Mouse (Mus musculus) embryonic facial prominence, embryonic 15.5 days (tissue): ENCODE data around the gene Ugt1a7c. TPM values are rescaled to one million over a fixed set of nuclear protein-coding genes. Genes with fewer than 3 reads are reported as not detected.

ENCODE experiments used
- ATAC-seq: fragments of 200-750 bp; cut with Nextera tagmentation; 2 replicates; pipeline ENCODE4 v1.8.0; 2017; ENCODE audit warnings: low read depth, moderate TSS enrichment; ENCODE audit not compliant: insufficient number of reproducible peaks, low FRiP score, low TSS enrichment
- H3K27ac ChIP-seq: fragments of 300-500 bp; sonication (generic); replicated peaks from 2 replicates; pipeline ENCODE4 v1.5.1; 2015; ENCODE audit warnings: mild to moderate bottlenecking, inconsistent platforms
- H3K27me3 ChIP-seq: fragments of 300-500 bp; sonication (generic); 2 replicates; pipeline ENCODE4 v1.6.1; 2015; ENCODE audit warnings: inconsistent platforms
- H3K36me3 ChIP-seq: fragments of 300-500 bp; sonication (generic); 2 replicates; pipeline ENCODE4 v1.6.1; 2015; ENCODE audit warnings: mild to moderate bottlenecking, inconsistent platforms
- H3K4me1 ChIP-seq: fragments of 300-500 bp; sonication (generic); 2 replicates; pipeline ENCODE4 v1.6.1; 2015; ENCODE audit warnings: inconsistent platforms
- H3K4me2 ChIP-seq: fragments of 300-500 bp; sonication (generic); replicated peaks from 2 replicates; pipeline ENCODE4 v1.6.1; 2015; ENCODE audit warnings: mild to moderate bottlenecking, inconsistent platforms
- H3K4me3 ChIP-seq: fragments of 300-500 bp; sonication (generic); replicated peaks from 2 replicates; pipeline ENCODE4 v1.5.1; 2015; ENCODE audit warnings: mild to moderate bottlenecking, inconsistent platforms
- H3K9ac ChIP-seq: fragments of 300-500 bp; sonication (generic); 2 replicates; pipeline ENCODE4 v1.6.1; 2015; ENCODE audit warnings: inconsistent platforms
- H3K9me3 ChIP-seq: fragments of 300-500 bp; sonication (generic); replicated peaks from 2 replicates; pipeline ENCODE4 v1.6.1; 2016; ENCODE audit warnings: inconsistent platforms
- WGBS: fragments of 180-500 bp; shearing (Covaris S2); methylation state at CpG from one replicate; pipeline ENCODE4 v1.1.7; 2015; 5-methylcytosine and 5-hydroxymethylcytosine counted together
- polyA plus RNA-seq: library from polyadenylated mRNA; unstranded; fragments of >200 nt; fragmentation: Nextera tagmentation; extraction: Ambion mirVana; gene quantifications from 2 replicates; pipeline ENCODE4 v1.2.1, GENCODE M21; 2015

Ugt1a7c gene
- polyA plus RNA-seq, 1 experiment from 2014 or later: 3.0 TPM

GRCm38 (mm10) chr1:88247660-88248059 is 152.8 kb downstream of the Ugt1a7c start:
- 46% methylated on average over 2 of the region's 2 CpGs for WGBS
- no peak for ATAC-seq
- Histone ChIP-seq H3K27me3 (no peaks in the 10 kb centered on the region), H3K4me3 (no peak overlapping the region), H3K36me3 (no peaks in the 10 kb centered on the region), H3K9ac (no peak overlapping the region), H3K4me2 (no peak overlapping the region), H3K27ac (no peak overlapping the region), H3K4me1 (no peaks in the 10 kb centered on the region), H3K9me3 (peaks cover 74% of the 10 kb centered on the region)

- Histone ChIP-seq H3K4me3 (no peak overlapping the region), H3K4me2 (no peak overlapping the region), H3K9me3 (peaks cover 73% of the 10 kb centered on the region), H3K9ac (no peak overlapping the region), H3K27ac (no peak overlapping the region), H3K27me3 (no peaks in the 10 kb centered on the region), H3K36me3 (no peaks in the 10 kb centered on the region), H3K4me1 (no peaks in the 10 kb centered on the region)
- 0 out of 2 replicates have a peak, but pooled peaks have one; percentile 2 for ATAC-seq
- 64% methylated on average over 4 of the region's 4 CpGs for WGBS
These were observed 153.8 kb downstream of the Ugt1a7c start for GRCm38 (mm10) chr1:88248658-88249057.

DNA sequence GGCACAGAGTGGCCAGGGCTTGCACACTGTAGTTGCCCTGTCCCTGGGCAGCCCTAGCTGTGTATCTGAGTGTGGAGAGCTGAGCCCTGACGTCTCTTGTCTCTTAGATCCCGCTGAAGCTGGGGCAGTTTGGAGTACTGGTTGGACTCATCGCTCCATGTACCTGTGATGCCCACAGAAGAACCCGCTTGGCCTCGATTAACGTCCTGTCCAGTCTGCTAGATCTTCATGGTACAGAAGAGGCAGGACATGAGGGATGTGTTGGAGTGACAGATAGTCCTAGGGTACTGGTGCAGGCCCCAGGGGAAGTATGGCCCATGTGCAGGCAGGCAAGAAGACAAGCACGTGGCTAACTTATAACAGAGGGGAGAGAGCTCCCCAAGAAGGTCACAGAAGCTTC is 154.7 kb downstream of the Ugt1a7c start:
- 77% methylated on average over 7 of the region's 7 CpGs for WGBS
- ATAC-seq: no peak

GRCm38 (mm10) chr1:88250023-88250422 is 155.2 kb downstream of the Ugt1a7c start:
- no peak for ATAC-seq
- Histone ChIP-seq H3K4me3 (no peak overlapping the region), H3K9ac (no peak overlapping the region), H3K4me1 (no peaks in the 10 kb centered on the region), H3K27me3 (no peaks in the 10 kb centered on the region), H3K27ac (no peak overlapping the region), H3K9me3 (peaks cover 70% of the 10 kb centered on the region), H3K36me3 (no peaks in the 10 kb centered on the region), H3K4me2 (no peak overlapping the region)
- 83% methylated on average over 5 of the region's 5 CpGs for WGBS

More for the DNA sequence above, 154.7 kb downstream of the Ugt1a7c start:
- no peak overlapping the region for H3K4me3 ChIP-seq
- H3K36me3 ChIP-seq: no peaks in the 10 kb centered on the region
- H3K4me2 ChIP-seq: no peak overlapping the region
- no peak overlapping the region for H3K27ac ChIP-seq
- peaks cover 71% of the 10 kb centered on the region for H3K9me3 ChIP-seq
- H3K4me1 ChIP-seq: no peaks in the 10 kb centered on the region
- H3K27me3 ChIP-seq: no peaks in the 10 kb centered on the region
- no peak overlapping the region for H3K9ac ChIP-seq

DNA sequence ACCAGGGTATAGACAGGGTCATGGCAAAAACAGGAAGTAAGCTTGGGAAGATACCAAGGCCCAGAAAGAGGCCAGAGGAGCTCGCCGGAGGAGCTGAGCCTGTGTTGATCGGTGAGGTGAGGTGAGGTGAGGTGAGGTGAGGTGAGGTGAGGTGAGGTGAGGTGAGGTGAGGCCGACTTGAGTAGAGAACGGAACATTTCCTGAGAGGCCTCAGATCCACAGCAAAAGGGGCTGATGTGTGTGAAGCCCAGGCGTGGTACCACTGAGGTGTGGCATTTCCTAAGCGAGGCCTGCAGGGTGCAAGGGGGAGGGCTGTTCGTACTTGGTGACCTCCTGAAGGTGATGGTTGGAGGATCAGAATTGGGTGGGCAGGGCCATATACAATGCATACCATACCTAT is 158.2 kb downstream of the Ugt1a7c start:
- peaks cover 47% of the 10 kb centered on the region for H3K9me3 ChIP-seq
- no peaks in the 10 kb centered on the region for H3K4me1 ChIP-seq
- no peaks in the 10 kb centered on the region for H3K27me3 ChIP-seq
- no peak overlapping the region for H3K9ac ChIP-seq
- ATAC-seq: no peak
- no peak overlapping the region for H3K27ac ChIP-seq
- H3K36me3 ChIP-seq: no peaks in the 10 kb centered on the region
- no peak overlapping the region for H3K4me2 ChIP-seq
- H3K4me3 ChIP-seq: no peak overlapping the region
- WGBS: 69% methylated on average over 8 of the region's 8 CpGs

DNA sequence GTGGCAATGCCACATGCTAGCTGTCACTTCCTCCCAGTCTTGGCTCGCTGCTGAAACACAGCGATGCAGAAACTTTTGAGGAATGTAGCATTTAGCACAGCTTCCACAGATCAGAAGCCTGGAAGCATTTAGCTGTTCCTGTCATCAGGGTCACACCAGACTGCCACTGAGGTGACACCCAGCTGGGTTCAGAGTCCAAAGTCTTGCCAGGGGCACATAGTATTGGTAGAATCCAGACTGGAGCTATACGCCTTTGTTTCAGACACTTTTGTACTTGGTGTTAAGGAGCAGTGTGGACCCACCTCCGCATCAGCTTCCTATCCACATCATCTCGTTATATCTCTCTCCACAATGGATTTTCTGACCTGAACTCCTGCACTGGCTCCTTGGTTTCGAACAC is 158.7 kb downstream of the Ugt1a7c start:
- no peak overlapping the region for H3K9ac ChIP-seq
- peaks cover 44% of the 10 kb centered on the region for H3K9me3 ChIP-seq
- no peaks in the 10 kb centered on the region for H3K27me3 ChIP-seq
- no peaks in the 10 kb centered on the region for H3K36me3 ChIP-seq
- no peak for ATAC-seq
- no peaks in the 10 kb centered on the region for H3K4me1 ChIP-seq
- WGBS: 68% methylated on average over 6 of the region's 6 CpGs
- H3K4me3 ChIP-seq: no peak overlapping the region
- no peak overlapping the region for H3K27ac ChIP-seq
- H3K4me2 ChIP-seq: no peak overlapping the region

- H3K9me3 ChIP-seq: peaks cover 31% of the 10 kb centered on the region
These were observed 160.1 kb downstream of the Ugt1a7c start for GRCm38 (mm10) chr1:88254793-88255465.

GRCm38 (mm10) chr1:88255466-88255857 is 160.6 kb downstream of the Ugt1a7c start:
- no peak overlapping the region for H3K27ac ChIP-seq
- no peak overlapping the region for H3K9ac ChIP-seq
- H3K4me1 ChIP-seq: peaks cover 5% of the 10 kb centered on the region; the same call in 1 of the 2 replicates
- peaks cover 11% of the 10 kb centered on the region for H3K36me3 ChIP-seq
- 55% methylated on average over 2 of the region's 2 CpGs for WGBS
- H3K4me2 ChIP-seq: no peak overlapping the region
- ATAC-seq: no peak
- peaks cover 26% of the 10 kb centered on the region for H3K9me3 ChIP-seq
- no peaks in the 10 kb centered on the region for H3K27me3 ChIP-seq
- no peak overlapping the region for H3K4me3 ChIP-seq

More at GRCm38 (mm10) chr1:88254793-88255465, 160.1 kb downstream of the Ugt1a7c start:
- Histone ChIP-seq H3K36me3 (peaks cover 6% of the 10 kb centered on the region), H3K4me1 (0 out of 2 replicates have a peak, but pooled peaks cover 5% of the 10 kb centered on the region), H3K27ac (no peak overlapping the region), H3K27me3 (no peaks in the 10 kb centered on the region), H3K9ac (no peak overlapping the region), H3K4me2 (no peak overlapping the region), H3K4me3 (no peak overlapping the region)
- 83% methylated on average over 12 of the region's 12 CpGs for WGBS
- peak; percentile 6 for ATAC-seq

- Histone ChIP-seq H3K4me2 (no peak overlapping the region), H3K4me3 (no peak overlapping the region), H3K9me3 (peaks cover 21% of the 10 kb centered on the region; the same call in 1 of the 2 replicates), H3K36me3 (peaks cover 18% of the 10 kb centered on the region), H3K27me3 (no peaks in the 10 kb centered on the region), H3K27ac (no peak overlapping the region), H3K4me1 (peaks cover 5% of the 10 kb centered on the region; the same call in 1 of the 2 replicates), H3K9ac (no peak overlapping the region)
- no peak for ATAC-seq
- WGBS: 80% methylated on average over 13 of the region's 13 CpGs
These were observed 161.3 kb downstream of the Ugt1a7c start for GRCm38 (mm10) chr1:88255989-88256754.

- no peak overlapping the region for H3K4me3 ChIP-seq
- peaks cover 27% of the 10 kb centered on the region for H3K36me3 ChIP-seq
- peaks cover 9% of the 10 kb centered on the region for H3K4me1 ChIP-seq
- 72% methylated on average over 10 of the region's 10 CpGs for whole genome bisulfite sequencing
- peaks cover 19% of the 10 kb centered on the region; the same call in 1 of the 2 replicates for H3K9me3 ChIP-seq
- H3K27me3 ChIP-seq: no peaks in the 10 kb centered on the region
- no peak for ATAC-seq
- H3K27ac ChIP-seq: no peak overlapping the region
- H3K4me2 ChIP-seq: no peak overlapping the region
- H3K9ac ChIP-seq: no peak overlapping the region
These were observed 162.2 kb downstream of the Ugt1a7c start for GRCm38 (mm10) chr1:88256886-88257663.

DNA sequence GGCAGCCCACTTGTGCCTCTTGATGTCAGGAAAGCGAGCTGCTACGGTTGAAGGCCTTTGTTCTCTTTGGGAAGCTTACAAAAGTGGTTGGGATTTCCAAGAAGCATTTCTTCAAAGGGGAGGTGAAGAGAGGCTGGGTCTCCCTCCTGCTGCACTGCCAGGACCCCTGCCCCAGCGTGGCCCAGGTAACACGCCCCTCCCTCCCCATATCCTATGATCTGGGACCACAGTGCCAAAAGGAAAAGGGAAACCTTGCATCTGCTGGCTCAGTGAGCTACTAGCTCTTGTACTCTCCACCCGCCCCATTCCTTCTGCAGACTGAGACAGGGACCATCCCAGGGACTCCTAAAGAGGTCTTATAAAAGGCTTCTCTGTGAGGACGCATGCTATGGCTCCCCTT is 162.8 kb downstream of the Ugt1a7c start:
- peaks cover 13% of the 10 kb centered on the region; the same call in 1 of the 2 replicates for H3K9me3 ChIP-seq
- peaks cover 34% of the 10 kb centered on the region for H3K36me3 ChIP-seq
- H3K9ac ChIP-seq: no peak overlapping the region
- H3K27ac ChIP-seq: no peak overlapping the region
- peaks cover 9% of the 10 kb centered on the region for H3K4me1 ChIP-seq
- WGBS: 78% methylated on average over 6 of the region's 6 CpGs
- H3K27me3 ChIP-seq: no peaks in the 10 kb centered on the region
- no peak for ATAC-seq
- H3K4me2 ChIP-seq: no peak overlapping the region
- H3K4me3 ChIP-seq: no peak overlapping the region
